ENCODE assay signal across 21 mouse cellular contexts in the genomic region with DNA sequence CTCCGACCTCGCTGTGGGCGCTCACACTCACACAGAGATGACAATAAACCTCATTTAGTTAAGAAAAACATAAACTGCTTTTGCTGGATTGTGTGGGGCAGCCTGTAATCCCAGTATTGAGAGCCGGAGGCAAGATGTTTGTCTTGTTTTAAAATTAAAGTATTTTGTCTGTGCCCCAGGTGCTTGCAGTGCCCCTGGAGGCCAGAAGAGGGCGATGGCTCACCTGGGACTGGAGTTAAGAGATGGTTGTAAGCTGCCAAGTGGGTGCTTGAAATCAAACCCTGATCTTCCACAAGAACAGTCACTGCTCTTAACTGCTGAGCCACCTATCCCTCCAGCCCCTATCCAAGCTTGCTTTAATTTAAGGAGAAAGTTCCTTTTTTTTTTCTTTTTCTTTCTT. TPM values are rescaled to one million over a fixed set of nuclear protein-coding genes. Genes with fewer than 3 reads are reported as not detected.
DNase-seq lines count a peak whose midpoint lies in the region; ATAC-seq and TF ChIP-seq lines count a peak whose summit lies in the region.
"Had no signal": no experiment of that assay in that cellular context is flagged by ENCODE, and none has a peak within 500 bp of the region (broad histone marks: within the 10 kb centered on the region; RNA-seq: fewer than 3 reads in every experiment).

No protein-coding gene starts in this region.

- H3K4me1 ChIP-seq in heart, adult 2 months (ENCODE audit: control insufficient read depth, insufficient read depth, low read length) = no peaks in the 10 kb centered on the region
- H3K4me1 ChIP-seq in heart, embryonic 10.5 days = no peaks in the 10 kb centered on the region
- H3K4me1 ChIP-seq in liver, adult 2 months (ENCODE audit: control insufficient read depth, insufficient read depth, low read length) = no peaks in the 10 kb centered on the region
- no peaks in the 10 kb centered on the region for H3K4me1 ChIP-seq in liver, embryonic 12.5 days
- no peaks in the 10 kb centered on the region for H3K4me1 ChIP-seq in testis, adult 2 months (ENCODE audit: control insufficient read depth, insufficient read depth, low read length)
- H3K4me1 ChIP-seq: heart, embryonic 13.5 days; hindbrain, embryonic 12.5 days had no signal

- peak; percentile 44 for TF ChIP-seq CTCF in heart, adult 2 months (IDR thresholded peaks at IDR 0.05)
- TF ChIP-seq CTCF in liver, adult 2 months (IDR thresholded peaks at IDR 0.05; ENCODE audit: low read depth, low read length) = peak; percentile 25; the same call in 1 of the 2 replicates
- peak; percentile 56; the same call in 1 of the 2 replicates for TF ChIP-seq CTCF in testis, adult 2 months (IDR thresholded peaks at IDR 0.05; ENCODE audit: control insufficient read depth, insufficient read depth, insufficient replicate concordance, low read depth, low read length)

- TF ChIP-seq EP300 in heart, adult 2 months (IDR thresholded peaks at IDR 0.05; ENCODE audit: insufficient read depth, low read depth, low read length) = no peak

- no peak for DNase-seq in heart, adult 2 months
- DNase-seq in heart, embryonic 10.5 days (ENCODE audit: low spot score) = no peak
- no peak for DNase-seq in liver, adult 2 months (ENCODE audit: extremely low read depth, low read depth, low spot score)
- no peak for DNase-seq in testis, postnatal 10 days (ENCODE audit: low spot score)
- DNase-seq in urinary bladder, postnatal 14 days (ENCODE audit: low spot score) = no peak
- no peak for DNase-seq in thymus, postnatal 14 days
- DNase-seq: adrenal gland, postnatal 25 days; cerebellum, adult 9-10 months; heart, adult 11 months; heart, postnatal 14 days; kidney, adult 2 months; kidney, postnatal 14 days; lung, adult 2 months had no signal

- H3K4me3 ChIP-seq in heart, adult 2 months = no peak overlapping the region
- no peak overlapping the region for H3K4me3 ChIP-seq in heart, embryonic 10.5 days
- no peak overlapping the region for H3K4me3 ChIP-seq in liver, adult 2 months (ENCODE audit: insufficient read depth, low read depth, low read length)
- no peak overlapping the region for H3K4me3 ChIP-seq in liver, embryonic 12.5 days
- H3K4me3 ChIP-seq in testis, adult 2 months (ENCODE audit: control insufficient read depth, low read depth, low read length) = no peak overlapping the region
- H3K4me3 ChIP-seq: heart, embryonic 13.5 days; hindbrain, embryonic 12.5 days had no signal

- no peak overlapping the region for H3K9ac ChIP-seq in heart, adult 2 months (ENCODE audit: low read depth, low read length)
- H3K9ac ChIP-seq in liver, adult 2 months (ENCODE audit: low read depth, low read length) = no peak overlapping the region
- no peak overlapping the region for H3K9ac ChIP-seq in liver, embryonic 12.5 days
- H3K9ac ChIP-seq: heart, embryonic 13.5 days; hindbrain, embryonic 12.5 days had no signal

- H3K27me3 ChIP-seq in heart, adult 2 months (ENCODE audit: control insufficient read depth, insufficient read depth, low read length) = no peaks in the 10 kb centered on the region
- no peaks in the 10 kb centered on the region for H3K27me3 ChIP-seq in heart, embryonic 10.5 days (ENCODE audit: insufficient read depth, poor library complexity, severe bottlenecking)
- no peaks in the 10 kb centered on the region for H3K27me3 ChIP-seq in liver, adult 2 months (ENCODE audit: control insufficient read depth, insufficient read depth, low read length)
- H3K27me3 ChIP-seq in liver, embryonic 12.5 days (replicated peaks) = no peaks in the 10 kb centered on the region
- H3K27me3 ChIP-seq in testis, adult 2 months (ENCODE audit: control insufficient read depth, insufficient read depth, low read length) = no peaks in the 10 kb centered on the region
- H3K27me3 ChIP-seq: heart, embryonic 13.5 days; hindbrain, embryonic 12.5 days had no signal

- H3K79me2 ChIP-seq in heart, adult 2 months (replicated peaks; ENCODE audit: control insufficient read depth, insufficient read depth, low read length) = no peaks in the 10 kb centered on the region
- H3K79me2 ChIP-seq in liver, adult 2 months (ENCODE audit: control insufficient read depth, insufficient read depth, low read length) = no peaks in the 10 kb centered on the region

- no peaks in the 10 kb centered on the region for H3K36me3 ChIP-seq in heart, adult 2 months (ENCODE audit: control insufficient read depth, insufficient read depth, low read length)
- no peaks in the 10 kb centered on the region for H3K36me3 ChIP-seq in heart, embryonic 10.5 days
- no peaks in the 10 kb centered on the region for H3K36me3 ChIP-seq in liver, adult 2 months (ENCODE audit: control insufficient read depth, insufficient read depth, low read length)
- 0 out of 2 replicates have a peak, but pooled peaks cover 3% of the 10 kb centered on the region for H3K36me3 ChIP-seq in liver, embryonic 12.5 days
- no peaks in the 10 kb centered on the region for H3K36me3 ChIP-seq in testis, adult 2 months (ENCODE audit: control insufficient read depth, insufficient read depth, low read length)
- H3K36me3 ChIP-seq: G1E; hindbrain, embryonic 12.5 days had no signal

- H3K9me3 ChIP-seq in heart, embryonic 10.5 days = no peaks in the 10 kb centered on the region
- H3K9me3 ChIP-seq in liver, embryonic 12.5 days (replicated peaks) = no peaks in the 10 kb centered on the region
- H3K9me3 ChIP-seq: G1E; heart, embryonic 13.5 days; hindbrain, embryonic 12.5 days had no signal

- no peak overlapping the region for H3K27ac ChIP-seq in heart, adult 2 months
- H3K27ac ChIP-seq in heart, embryonic 10.5 days = no peak overlapping the region
- H3K27ac ChIP-seq in liver, adult 2 months (replicated peaks; ENCODE audit: insufficient read depth, low read depth, low read length) = no peak overlapping the region
- no peak overlapping the region for H3K27ac ChIP-seq in liver, embryonic 12.5 days
- H3K27ac ChIP-seq in testis, adult 2 months (ENCODE audit: control insufficient read depth, insufficient read depth, low read depth, low read length) = no peak overlapping the region
- H3K27ac ChIP-seq: heart, embryonic 13.5 days; hindbrain, embryonic 12.5 days; macrophage had no signal

- intact Hi-C loops in heart, adult 2 months (cut with DNase I) = loop anchor here (2.0 kb wide), 1 partner anchor 20 kb away; no protein-coding TSS in a partner anchor

- no peak for TF ChIP-seq POLR2A in heart, adult 2 months (IDR thresholded peaks at IDR 0.05; ENCODE audit: insufficient read depth, low read depth, low read length)
- no peak for TF ChIP-seq POLR2A in liver, adult 2 months (IDR thresholded peaks at IDR 0.05; ENCODE audit: extremely low read depth, insufficient read depth, low read length)
- TF ChIP-seq POLR2A in testis, adult 2 months (IDR thresholded peaks at IDR 0.05; ENCODE audit: control insufficient read depth, low read depth, low read length) = no peak

- 83% methylated on average over 5 of the region's 5 CpGs for WGBS in heart, adult 2 months
- 76% methylated on average over 5 of the region's 5 CpGs for WGBS in heart, embryonic 10.5 days
- WGBS in liver, adult 2 months = 82% methylated on average over 5 of the region's 5 CpGs
- WGBS in liver, embryonic 12.5 days (ENCODE audit: insufficient replicate concordance) = 70% methylated on average over 5 of the region's 5 CpGs

- ATAC-seq in liver, embryonic 12.5 days = no peak
- ATAC-seq: CD4-positive, CD25-positive, alpha-beta regulatory T cell, adult 4 months; forebrain, embryonic 14.5 days had no signal

- H3K4me2 ChIP-seq in liver, embryonic 12.5 days = no peak overlapping the region
- H3K4me2 ChIP-seq: heart, embryonic 13.5 days; hindbrain, embryonic 12.5 days had no signal

RNA-seq across cellular contexts. Expression of gene Clasrp, which starts 6.7 kb away (rescaled TPM):
- 10 to 100 TPM; 13.9 to 14.0 TPM for total RNA-seq in heart, adult 2 months (2021)
- polyA plus RNA-seq in heart, adult 2 months (2012; rRNA removed) = 26.1 and 32.0 TPM in 2 replicates
- 38.7 and 47.6 TPM in 2 replicates for polyA plus RNA-seq in heart, embryonic 10.5 days (2016; fragmentation: Nextera tagmentation; extraction: Ambion mirVana)
- 4.9 and 5.3 TPM in 2 replicates for total RNA-seq in liver, adult 2 months (2014; rRNA removed)
- polyA plus RNA-seq in liver, adult 2 months (2012; rRNA removed) = 18.0 and 24.8 TPM in 2 replicates
- 23.9 and 24.2 TPM in 2 replicates for polyA plus RNA-seq in liver, embryonic 12.5 days (2016; fragmentation: Nextera tagmentation; extraction: Ambion mirVana)
- 93.7 and 99.3 TPM in 2 replicates for polyA plus RNA-seq in testis, adult 2 months (2012; rRNA removed)

RNA-seq across cellular contexts. Expression of gene Relb, which starts 18.3 kb away (rescaled TPM):
- total RNA-seq in heart, adult 2 months (2021) = 1 to 10 TPM; 7.1 to 7.6 TPM
- 9.5 and 12.1 TPM in 2 replicates for polyA plus RNA-seq in heart, adult 2 months (2012; rRNA removed)
- polyA plus RNA-seq in heart, embryonic 10.5 days (2016; fragmentation: Nextera tagmentation; extraction: Ambion mirVana) = 3.3 and 3.8 TPM in 2 replicates
- total RNA-seq in liver, adult 2 months (2014; rRNA removed) = 1.3 and 2.3 TPM in 2 replicates
- polyA plus RNA-seq in liver, adult 2 months (2012; rRNA removed) = 1.5 and 3.3 TPM in 2 replicates
- polyA plus RNA-seq in liver, embryonic 12.5 days (2016; fragmentation: Nextera tagmentation; extraction: Ambion mirVana) = 1.9 and 2.6 TPM in 2 replicates
- polyA plus RNA-seq in testis, adult 2 months (2012; rRNA removed) = 4.1 and 5.1 TPM in 2 replicates

RNA-seq across cellular contexts. Expression of gene Gemin7, which starts 33.6 kb away (rescaled TPM):
- total RNA-seq in heart, adult 2 months (2021) = 10 to 100 TPM; 48.5 to 48.6 TPM
- polyA plus RNA-seq in heart, adult 2 months (2012; rRNA removed) = 75.2 and 87.3 TPM in 2 replicates
- 149 and 182 TPM in 2 replicates for polyA plus RNA-seq in heart, embryonic 10.5 days (2016; fragmentation: Nextera tagmentation; extraction: Ambion mirVana)
- total RNA-seq in liver, adult 2 months (2014; rRNA removed) = 31.2 and 40.1 TPM in 2 replicates
- 60.2 and 61.6 TPM in 2 replicates for polyA plus RNA-seq in liver, adult 2 months (2012; rRNA removed)
- polyA plus RNA-seq in liver, embryonic 12.5 days (2016; fragmentation: Nextera tagmentation; extraction: Ambion mirVana) = 101 TPM in 2 replicates
- polyA plus RNA-seq in testis, adult 2 months (2012; rRNA removed) = 64.1 and 68.2 TPM in 2 replicates

RNA-seq across cellular contexts. Expression of gene Zfp296, which starts 33.9 kb away (rescaled TPM):
- total RNA-seq in heart, adult 2 months (2021) = under 1 TPM; 0.42 to 0.43 TPM
- polyA plus RNA-seq in heart, adult 2 months (2012; rRNA removed) = 0.82 and 1.0 TPM in 2 replicates
- 0.41 and 0.69 TPM in 2 replicates for polyA plus RNA-seq in heart, embryonic 10.5 days (2016; fragmentation: Nextera tagmentation; extraction: Ambion mirVana)
- 0.40 and 0.83 TPM in 2 replicates for total RNA-seq in liver, adult 2 months (2014; rRNA removed)
- polyA plus RNA-seq in liver, adult 2 months (2012; rRNA removed) = 0.93 and 1.3 TPM in 2 replicates
- polyA plus RNA-seq in liver, embryonic 12.5 days (2016; fragmentation: Nextera tagmentation; extraction: Ambion mirVana) = 1.5 TPM in 2 replicates
- polyA plus RNA-seq in testis, adult 2 months (2012; rRNA removed) = 7.0 and 10.5 TPM in 2 replicates

RNA-seq across cellular contexts. Expression of gene Ppp1r37, which starts 48.1 kb away (rescaled TPM):
- 10 to 100 TPM; 58.0 to 69.5 TPM for total RNA-seq in heart, adult 2 months (2021)
- polyA plus RNA-seq in heart, adult 2 months (2012; rRNA removed) = 56.0 and 66.4 TPM in 2 replicates
- 17.9 and 30.0 TPM in 2 replicates for polyA plus RNA-seq in heart, embryonic 10.5 days (2016; fragmentation: Nextera tagmentation; extraction: Ambion mirVana)
- total RNA-seq in liver, adult 2 months (2014; rRNA removed) = 25.0 and 25.6 TPM in 2 replicates
- 82.3 and 84.2 TPM in 2 replicates for polyA plus RNA-seq in liver, adult 2 months (2012; rRNA removed)
- polyA plus RNA-seq in liver, embryonic 12.5 days (2016; fragmentation: Nextera tagmentation; extraction: Ambion mirVana) = 19.1 and 20.2 TPM in 2 replicates
- polyA plus RNA-seq in testis, adult 2 months (2012; rRNA removed) = 37.3 and 48.4 TPM in 2 replicates
